Mouse (Mus musculus) adrenal gland (tissue): ENCODE measurements around the gene Fgfr2.

ENCODE experiments used
- intact Hi-C: fragments of 180-260 bp; cut with DNase I; formaldehyde crosslinking; loops from one replicate; pipeline ENCODE4 v1.15.1; 2025

Fgfr2 gene

DNA sequence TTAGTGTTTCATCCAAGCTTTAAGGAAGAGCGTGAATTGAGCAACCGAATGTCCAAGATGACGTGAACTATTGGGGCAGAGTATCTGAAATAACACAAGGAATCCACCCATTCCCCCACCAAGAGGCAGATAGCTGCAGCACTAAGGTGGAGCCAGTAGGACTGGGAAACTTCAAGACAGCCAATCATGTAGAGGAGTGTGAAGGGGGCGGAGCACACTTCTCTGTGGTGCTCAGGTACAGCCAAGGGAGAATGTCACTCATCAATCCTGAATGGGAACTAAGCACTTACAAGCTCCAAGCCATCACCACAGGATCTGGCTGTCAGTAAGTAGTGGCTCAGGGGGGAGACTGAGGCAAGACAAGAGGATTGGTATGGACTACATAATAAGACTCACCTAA lies 32.5 kb downstream of the Fgfr2 start:
- intact Hi-C loops, result no loop called here

DNA sequence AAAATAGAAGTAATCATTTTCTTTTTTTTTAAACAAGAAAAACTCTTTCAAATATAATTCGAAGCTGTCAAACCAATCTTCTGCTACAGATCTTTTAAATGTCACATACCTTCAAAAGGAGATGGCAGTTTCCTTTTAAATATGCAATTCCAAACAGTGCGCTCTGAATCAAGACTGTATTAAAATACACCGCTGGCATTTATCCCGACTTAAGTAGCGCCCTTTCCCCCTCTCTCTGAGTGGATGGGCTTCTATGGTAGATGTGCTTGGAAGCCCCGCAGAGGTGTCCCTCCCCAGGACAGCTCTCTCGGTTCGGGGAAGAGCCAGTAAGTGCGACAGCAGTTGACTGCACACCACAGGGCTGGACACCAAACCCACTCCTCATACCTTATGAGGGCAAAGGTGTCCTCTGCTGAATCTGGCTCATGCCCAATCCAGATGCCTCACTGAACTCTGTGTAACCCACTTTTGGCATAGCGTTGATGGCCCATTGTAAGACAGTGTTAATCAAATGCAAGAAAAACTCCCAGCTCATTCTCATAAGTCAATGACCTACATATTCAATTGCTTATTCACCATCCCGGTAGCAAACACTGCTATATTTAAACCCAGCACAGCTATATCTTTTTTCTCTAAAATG lies 33.4 kb downstream of the Fgfr2 start:
- intact Hi-C loops, result no loop called here

GRCm38 (mm10) chr7:133088830-133089261 lies 34.3 kb downstream of the Fgfr2 start:
- intact Hi-C loops, result no loop called here

- intact Hi-C loops, result no loop called here
Measured at GRCm38 (mm10) chr7:133088411-133088810, 34.7 kb downstream of the Fgfr2 start.

DNA sequence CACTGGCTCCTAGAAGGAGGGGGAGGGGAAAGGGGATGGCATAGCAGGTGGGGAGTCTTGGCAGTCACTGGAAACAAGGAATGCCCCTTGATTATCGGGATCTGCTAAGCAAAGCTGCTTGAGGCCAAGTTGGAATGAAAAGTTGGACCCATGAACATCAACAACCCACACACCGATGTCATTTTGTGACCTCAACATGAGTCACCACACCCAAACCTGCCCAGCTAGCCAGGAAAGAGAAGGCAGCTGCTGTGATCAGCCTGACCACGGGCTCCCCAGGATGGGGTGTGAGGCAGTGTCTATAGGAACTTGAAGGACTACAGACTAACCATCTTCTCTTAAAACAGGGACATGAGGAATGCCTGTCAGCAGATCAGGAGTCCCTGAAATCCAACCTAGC lies 37.7 kb downstream of the Fgfr2 start:
- intact Hi-C loops, result no loop called here

- intact Hi-C loops, result no loop called here
Measured at GRCm38 (mm10) chr7:133083936-133084614, 39.1 kb downstream of the Fgfr2 start.

GRCm38 (mm10) chr7:133078929-133079328 lies 44.2 kb downstream of the Fgfr2 start:
- intact Hi-C loops, result loop anchor here (5.0 kb wide), 2 partner anchors 42 to 43 kb away; partner anchors contain the start of genes Ctbp2 and Fgfr2

GRCm38 (mm10) chr7:133074462-133075133 lies 48.6 kb downstream of the Fgfr2 start:
- intact Hi-C loops, result loop anchor here (5.0 kb wide), 2 partner anchors 37 to 48 kb away; partner anchors contain the start of genes Ctbp2 and Fgfr2

DNA sequence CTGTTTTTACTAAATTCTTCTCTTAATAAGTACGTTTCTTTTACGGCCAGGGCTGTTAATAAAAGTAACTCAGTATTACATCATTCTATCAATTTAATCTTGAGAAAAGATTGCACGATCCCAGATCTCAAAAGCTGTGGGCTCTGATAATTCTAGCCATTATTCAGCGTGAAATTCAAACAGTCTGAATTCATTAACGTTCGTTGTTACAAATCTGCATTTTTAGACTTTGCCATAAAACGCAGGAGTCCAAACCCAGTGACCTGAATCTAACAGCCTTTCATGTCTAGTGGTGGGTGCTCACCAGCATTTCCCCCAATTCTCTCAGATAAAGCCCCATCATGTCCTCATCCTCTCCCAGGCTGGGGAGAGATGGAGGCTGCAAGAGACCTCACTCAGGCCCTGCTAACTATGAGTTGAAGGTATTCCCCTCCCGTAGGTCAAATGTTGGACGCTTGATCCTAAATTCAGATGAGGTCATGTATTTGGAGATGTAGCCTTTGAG lies 50.0 kb downstream of the Fgfr2 start:
- intact Hi-C loops, result no loop called here

DNA sequence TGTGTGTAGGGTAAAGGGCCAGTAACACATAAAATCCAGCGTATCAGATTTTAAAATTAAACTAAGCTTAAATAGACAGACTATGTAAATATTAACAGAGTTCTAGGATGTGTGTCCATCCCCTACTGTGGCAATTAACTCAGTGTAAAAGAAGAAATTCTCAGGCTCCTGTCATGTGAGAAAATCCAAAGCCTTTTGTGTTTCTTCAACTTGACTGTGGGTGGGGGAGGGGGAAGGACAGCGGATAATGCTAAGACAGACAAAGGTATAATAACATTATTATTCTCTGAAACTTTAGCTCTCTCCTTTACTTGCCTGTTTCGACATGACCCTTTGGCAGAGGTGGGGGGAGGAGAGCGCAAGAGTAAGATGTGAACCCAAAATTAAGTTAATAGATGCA lies 50.6 kb downstream of the Fgfr2 start:
- intact Hi-C loops, result no loop called here

DNA sequence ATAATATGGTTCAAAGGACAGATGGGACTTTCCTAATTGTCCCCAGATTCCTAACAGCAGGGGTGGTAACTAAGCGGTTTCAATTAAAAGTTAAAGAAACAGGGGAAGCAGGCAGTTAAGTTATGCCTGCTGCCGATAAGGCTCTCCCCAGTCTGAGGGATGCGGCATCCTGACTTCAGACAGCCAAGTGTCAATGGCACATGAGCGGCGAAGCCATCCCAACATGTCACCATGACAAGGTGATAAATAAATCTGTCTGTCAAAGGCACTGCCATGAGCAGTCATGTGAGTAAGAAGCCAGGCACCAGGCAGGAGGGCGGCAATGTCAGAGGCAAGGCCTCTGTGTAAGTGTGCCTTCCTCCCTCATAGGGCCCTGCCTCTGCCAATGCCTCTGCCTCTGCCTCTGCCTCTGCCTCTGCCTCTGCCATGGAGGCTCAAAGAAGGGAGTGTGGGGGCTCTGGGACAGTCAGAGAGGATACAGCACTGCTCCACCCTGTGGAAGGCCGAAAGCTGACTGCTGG lies 55.8 kb downstream of the Fgfr2 start:
- intact Hi-C loops, result no loop called here

GRCm38 (mm10) chr7:133066776-133067175 lies 56.4 kb downstream of the Fgfr2 start:
- intact Hi-C loops, result no loop called here

- intact Hi-C loops, result no loop called here
Measured at GRCm38 (mm10) chr7:133062055-133062454, 61.1 kb downstream of the Fgfr2 start.

DNA sequence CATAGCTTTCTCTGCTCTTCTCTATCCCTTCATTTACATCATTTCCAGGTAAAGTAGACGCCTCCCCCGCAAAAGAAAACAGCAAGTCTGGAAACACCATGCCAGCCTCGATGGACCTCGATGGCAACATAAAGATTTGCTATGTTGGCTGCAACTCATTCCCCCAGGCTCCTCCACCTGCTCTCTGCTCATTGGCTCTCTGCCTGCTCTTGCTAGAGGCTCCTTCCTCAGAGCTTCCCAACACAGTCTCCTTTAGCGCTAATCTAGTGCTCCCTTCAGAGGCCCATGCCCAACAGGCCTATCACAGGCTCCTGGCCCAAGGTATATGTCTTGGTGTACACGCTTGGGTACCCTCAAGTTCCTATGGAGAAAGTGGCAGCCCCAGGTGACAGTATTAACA lies 63.0 kb downstream of the Fgfr2 start:
- intact Hi-C loops, result no loop called here

- intact Hi-C loops, result no loop called here
Measured at GRCm38 (mm10) chr7:133059517-133060104, 63.5 kb downstream of the Fgfr2 start.

GRCm38 (mm10) chr7:133059150-133059509 lies 64.0 kb downstream of the Fgfr2 start:
- intact Hi-C loops, result no loop called here

DNA sequence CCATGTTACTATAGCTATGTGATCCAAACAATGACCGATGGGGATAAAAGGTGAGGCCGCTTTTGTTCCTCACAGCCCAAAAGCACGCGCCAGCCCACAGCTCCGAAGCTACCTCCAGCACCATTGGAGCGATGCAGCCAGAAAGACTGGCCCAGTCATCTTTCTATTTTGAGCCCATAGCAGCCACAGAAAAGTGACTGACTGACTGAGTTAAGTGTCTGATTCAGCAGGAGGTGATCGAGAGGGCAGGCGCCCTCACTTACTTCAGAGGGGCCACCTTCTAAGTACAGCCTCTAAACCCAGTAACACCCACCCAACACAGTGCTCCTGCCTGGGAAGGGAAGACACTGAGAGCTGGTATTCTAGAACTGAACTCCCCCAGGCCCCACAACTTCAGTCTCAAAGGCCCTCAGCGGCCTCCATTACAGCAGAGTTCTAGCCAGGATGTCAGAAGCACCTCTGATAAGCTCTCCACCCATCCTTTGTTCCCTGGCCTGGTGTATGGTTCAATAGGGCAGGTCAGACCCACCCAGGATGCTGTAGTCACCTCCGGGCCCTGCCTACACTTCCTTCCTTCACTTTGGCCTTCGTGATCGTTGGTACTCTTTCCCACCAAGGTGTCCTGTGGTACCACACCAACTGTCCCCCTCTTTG lies 64.5 kb downstream of the Fgfr2 start:
- intact Hi-C loops, result no loop called here

GRCm38 (mm10) chr7:133056924-133057323 lies 66.2 kb downstream of the Fgfr2 start:
- intact Hi-C loops, result no loop called here

DNA sequence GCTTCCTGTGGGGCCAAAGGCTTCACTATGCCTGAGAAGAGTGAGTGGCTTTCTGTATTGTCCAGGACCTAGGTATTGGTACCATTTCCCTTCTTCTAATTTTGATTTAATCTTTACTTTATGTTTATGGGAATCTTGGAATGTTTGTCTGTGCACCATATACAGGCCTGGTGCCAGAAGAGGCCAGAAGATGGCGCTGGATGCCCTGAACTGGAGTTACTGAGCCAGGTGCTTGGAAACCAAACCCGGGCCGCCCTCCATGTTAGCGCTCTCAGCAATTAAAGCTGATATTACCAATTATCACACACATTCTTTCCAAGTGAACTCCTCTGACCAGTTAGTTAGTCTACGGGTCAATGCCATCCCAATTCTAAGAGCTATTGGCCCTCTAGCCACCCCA lies 68.7 kb downstream of the Fgfr2 start:
- intact Hi-C loops, result loop anchor here (5.0 kb wide), 1 partner anchor 78 kb away; no protein-coding TSS in a partner anchor

- intact Hi-C loops, result loop anchor here (5.0 kb wide), 1 partner anchor 79 kb away; no protein-coding TSS in a partner anchor
Measured at GRCm38 (mm10) chr7:133053757-133054156, 69.4 kb downstream of the Fgfr2 start.

- intact Hi-C loops, result loop anchor here (5.0 kb wide), 1 partner anchor 79 kb away; no protein-coding TSS in a partner anchor
Measured at GRCm38 (mm10) chr7:133052819-133053218, 70.3 kb downstream of the Fgfr2 start.
